Mouse (Mus musculus) liver, postnatal 0 days (tissue): ENCODE measurements around the gene Fam122b.

Source experiments
- CTCF ChIP-seq: sonication (generic); IDR thresholded peaks from 2 replicates; pipeline ENCODE4 v1.5.1; 2016; ENCODE audit warnings: antibody characterized with exemption, low read depth
- EP300 ChIP-seq: IDR thresholded peaks from 2 replicates; pipeline ENCODE4 v1.6.1; 2016; ENCODE audit warnings: antibody characterized with exemption, low read depth, mild to moderate bottlenecking

DNA sequence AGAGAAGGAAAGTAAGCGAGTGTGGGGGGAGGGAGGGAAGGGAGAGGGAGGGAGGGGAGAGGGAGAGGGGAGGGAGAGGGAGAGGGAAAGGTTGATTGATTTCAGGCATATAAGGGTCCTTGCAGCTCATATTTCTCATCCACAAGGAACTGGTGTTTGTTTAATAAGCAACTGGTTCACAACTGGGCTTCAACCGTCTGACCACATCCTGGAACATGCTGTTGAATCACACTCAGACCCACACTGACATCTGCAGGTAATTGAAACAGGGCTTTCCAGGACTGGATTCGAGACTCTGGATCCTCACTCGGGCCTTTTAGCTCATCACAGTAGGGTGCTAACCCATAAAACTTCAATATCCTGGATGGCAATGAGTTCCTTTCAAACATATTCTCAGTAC is 35.9 kb downstream of the Fam122b start:
- TF ChIP-seq EP300 (no peak), CTCF (peak; percentile 55)
